Mouse (Mus musculus) heart, embryonic 10.5 days (tissue): ENCODE measurements at regions not wholly inside any gene's neighbourhood (a gene's known extent, or its start where the extent isn't known, plus 50 kb on each side); places are given as distances from the start of the nearest gene placed in this dataset.

Experiments
- DNase-seq: peaks from one replicate; pipeline ENCODE4 v3.0.0-alpha.2; 2017; ENCODE audit warnings: low spot score
- H3K27ac ChIP-seq: fragments of 300-500 bp; sonication (generic); 2 replicates; pipeline ENCODE4 v1.5.1; 2016; ENCODE audit warnings: mild to moderate bottlenecking
- H3K27me3 ChIP-seq: fragments of 300-500 bp; sonication (generic); 2 replicates; pipeline ENCODE4 v1.6.1; 2016; ENCODE audit warnings: mild to moderate bottlenecking; ENCODE audit not compliant: poor library complexity, insufficient read depth, severe bottlenecking
- H3K36me3 ChIP-seq: fragments of 300-500 bp; sonication (generic); 2 replicates; pipeline ENCODE4 v1.6.1; 2016; ENCODE audit warnings: mild to moderate bottlenecking, moderate library complexity
- H3K4me1 ChIP-seq: fragments of 300-500 bp; sonication (generic); 2 replicates; pipeline ENCODE4 v1.6.1; 2016; ENCODE audit warnings: mild to moderate bottlenecking
- H3K4me3 ChIP-seq: fragments of 300-500 bp; sonication (generic); 2 replicates; pipeline ENCODE4 v1.5.1; 2016; ENCODE audit warnings: mild to moderate bottlenecking, moderate library complexity
- H3K9me3 ChIP-seq: fragments of 300-500 bp; sonication (generic); 2 replicates; pipeline ENCODE4 v1.6.1; 2016; ENCODE audit warnings: mild to moderate bottlenecking, moderate library complexity
- WGBS: fragments of 180-500 bp; shearing (Covaris S2); methylation state at CpG from one replicate; pipeline ENCODE4 v1.1.7; 2016; 5-methylcytosine and 5-hydroxymethylcytosine counted together

- WGBS: 84% methylated on average over 5 of the region's 5 CpGs
- Histone ChIP-seq H3K27ac (no peak overlapping the region), H3K4me3 (no peak overlapping the region), H3K4me1 (no peaks in the 10 kb centered on the region), H3K36me3 (no peaks in the 10 kb centered on the region), H3K9me3 (no peaks in the 10 kb centered on the region), H3K27me3 (no peaks in the 10 kb centered on the region)
- DNase-seq: no peak
These were observed 56.7 kb upstream of the Nudt7 start for GRCm38 (mm10) chr8:114076701-114077100.

GRCm38 (mm10) chr8:114081049-114081756 is 52.2 kb upstream of the Nudt7 start:
- Histone ChIP-seq H3K4me3 (no peak overlapping the region), H3K4me1 (no peaks in the 10 kb centered on the region), H3K9me3 (no peaks in the 10 kb centered on the region), H3K27ac (no peak overlapping the region), H3K36me3 (no peaks in the 10 kb centered on the region), H3K27me3 (no peaks in the 10 kb centered on the region)
- WGBS: 19% methylated on average over 10 of the region's 10 CpGs
- DNase-seq: no peak

GRCm38 (mm10) chr8:114081757-114082059 is 51.6 kb upstream of the Nudt7 start:
- Histone ChIP-seq H3K4me3 (no peak overlapping the region), H3K27ac (no peak overlapping the region), H3K27me3 (no peaks in the 10 kb centered on the region), H3K36me3 (no peaks in the 10 kb centered on the region), H3K9me3 (no peaks in the 10 kb centered on the region), H3K4me1 (no peaks in the 10 kb centered on the region)
- no peak for DNase-seq
- 57% methylated on average over 3 of the region's 3 CpGs for WGBS
